Mouse (Mus musculus) hematopoietic stem cell, adult 5-6 weeks (primary cell): ENCODE results near the gene Slc25a23. TPM values are rescaled to one million over a fixed set of nuclear protein-coding genes. Genes with fewer than 3 reads are reported as not detected.
A peak's percentile ranks its signal among the peaks of the same experiment; 100 is the strongest.

ENCODE experiments used
- ATAC-seq, 2 experiments: fragments of 125-278 bp in 1 of 2; replicated peaks in 1 of 2; 2 replicates each; pipeline ENCODE4 v1.8.0; 2016 to 2017; ENCODE audit warnings: inconsistent platforms in 2 of 2, mild to moderate bottlenecking in 2 of 2, moderate number of reproducible peaks in 2 of 2, low read depth in 1 of 2, moderate TSS enrichment in 1 of 2; ENCODE audit not compliant: low FRiP score in 2 of 2, poor library complexity in 2 of 2, severe bottlenecking in 2 of 2, insufficient read depth in 1 of 2, low TSS enrichment in 1 of 2
- total RNA-seq: library from RNA; stranded (forward); fragments of 172-1452, 232-1000 nt; gene quantifications from 2 replicates; pipeline ENCODE4 v1.2.3, GENCODE M21; 2017

The Slc25a23 gene
- total RNA-seq, 1 experiment from 2014 or later, result 5.1 TPM

DNA sequence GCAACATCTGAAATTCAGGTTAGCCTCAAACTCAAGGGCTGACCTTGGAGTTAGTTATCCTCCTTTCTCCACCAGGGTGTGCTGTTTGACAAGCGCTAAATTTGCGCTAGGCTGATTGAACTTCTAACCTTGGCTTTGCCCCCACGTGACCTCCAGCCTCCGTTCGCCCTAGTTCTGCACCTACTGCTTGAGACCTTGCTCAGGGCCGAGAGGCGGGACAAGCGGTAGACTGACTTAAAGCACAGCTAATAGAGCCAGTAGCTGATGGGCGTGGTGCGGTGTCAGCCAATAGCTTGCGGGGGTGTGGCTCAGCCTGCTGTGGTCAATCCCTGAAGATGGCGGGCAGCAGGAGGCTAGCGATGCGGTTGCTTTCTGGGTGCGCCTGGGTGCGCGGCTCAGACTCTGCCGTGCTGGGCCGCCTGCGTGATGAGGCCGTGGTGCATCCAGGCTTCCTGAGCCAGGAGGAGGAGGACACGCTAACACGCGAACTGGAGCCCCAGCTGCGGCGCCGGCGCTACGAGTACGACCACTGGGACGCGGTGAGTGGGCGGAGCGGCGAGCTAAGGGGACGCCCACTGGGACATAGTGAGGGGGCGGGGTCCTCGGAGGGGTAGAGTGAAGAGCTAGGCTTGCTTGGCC, 62.5 kb downstream of the Slc25a23 start, which contains the start of gene Alkbh7:
Alkbh7 (plus strand) TSS at position 311 of the 639 bp plus-strand sequence.
- ATAC-seq, result peak; percentile 98 to 99

DNA sequence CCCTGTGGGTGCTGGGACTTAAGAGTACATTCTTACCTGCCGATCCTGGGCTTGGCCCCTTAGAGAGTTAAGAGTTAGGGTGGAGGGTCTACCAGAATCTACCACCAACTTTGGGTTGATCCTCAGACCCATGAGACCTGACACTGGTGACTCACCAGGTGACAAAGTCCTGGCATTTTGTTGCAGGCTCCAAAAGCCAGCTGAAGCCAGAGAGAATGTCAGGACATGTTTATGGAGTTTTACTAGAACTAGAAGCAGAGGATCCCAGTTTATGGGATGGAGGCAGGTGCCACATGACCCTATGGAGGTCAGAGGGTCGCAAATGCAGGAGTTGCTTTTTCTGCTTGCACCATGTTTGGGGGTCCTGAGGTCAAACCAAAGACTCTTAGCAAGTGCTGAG, 63.2 kb downstream of the Slc25a23 start:
- no peak for ATAC-seq

DNA sequence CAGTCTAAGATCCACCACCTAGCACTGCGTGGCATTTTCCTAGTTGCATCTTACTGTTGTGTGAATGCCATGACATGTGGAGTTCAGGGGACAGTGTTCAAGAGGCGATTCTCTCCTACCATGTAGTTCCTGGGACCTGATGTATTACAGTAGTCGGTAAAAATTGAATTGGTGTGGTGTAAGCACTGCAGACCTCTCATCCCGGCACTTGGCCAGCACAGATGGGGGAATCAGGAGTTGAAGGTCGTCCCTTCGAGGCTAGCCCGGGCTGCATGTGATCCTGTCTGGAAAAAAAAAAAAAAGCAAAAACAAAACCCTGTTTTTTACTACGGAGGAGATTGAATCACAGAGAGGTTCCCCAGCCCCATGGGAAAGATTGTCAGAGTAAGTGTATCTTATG, 64.6 kb downstream of the Slc25a23 start:
- no peak for ATAC-seq

Other genes with a start within 250 kb of the Slc25a23 start
- gene Rfx2, start 228.8 kb downstream of the Slc25a23 start, total RNA-seq, result 5.0 and 5.1 TPM in 2 replicates
- gene Acsbg2, start 185.4 kb downstream of the Slc25a23 start, total RNA-seq, result not detected in 2 replicates
- 0.44 TPM in 1 of 2 replicates, not detected in the other for gene 1700061G19Rik, start 184.4 kb downstream of the Slc25a23 start, total RNA-seq
- 15.3 and 19.3 TPM in 2 replicates for gene Mllt1, start 124.4 kb downstream of the Slc25a23 start, total RNA-seq
- gene Acer1, start 77.7 kb downstream of the Slc25a23 start, total RNA-seq, result not detected in 2 replicates
- gene Clpp, start 69.6 kb downstream of the Slc25a23 start, total RNA-seq, result 43.0 and 66.4 TPM in 2 replicates
- gene Alkbh7, start 62.5 kb downstream of the Slc25a23 start, total RNA-seq, result 13.2 and 18.7 TPM in 2 replicates
- gene Pspn, start 59.8 kb downstream of the Slc25a23 start, total RNA-seq, result not detected in 2 replicates
- 89.5 and 124 TPM in 2 replicates for gene Gtf2f1, start 48.6 kb downstream of the Slc25a23 start, total RNA-seq
- gene Gm17949, start 48.4 kb downstream of the Slc25a23 start, total RNA-seq, result 0.56 TPM in 1 of 2 replicates, not detected in the other
- 67.1 and 94.5 TPM in 2 replicates for gene Khsrp, start 28.3 kb downstream of the Slc25a23 start, total RNA-seq
- gene Slc25a41, start 18.2 kb downstream of the Slc25a23 start, total RNA-seq, result not detected in 2 replicates
- gene Crb3, start 758 bp downstream of the Slc25a23 start, total RNA-seq, result 0.56 TPM in 1 of 2 replicates, not detected in the other
- 21.1 and 24.2 TPM in 2 replicates for gene Dennd1c, start 18.7 kb upstream of the Slc25a23 start, total RNA-seq
- 0.30 TPM in 1 of 2 replicates, not detected in the other for gene Tubb4a, start 27.9 kb upstream of the Slc25a23 start, total RNA-seq
- gene Tnfsf9, start 45.5 kb upstream of the Slc25a23 start, total RNA-seq, result 2.5 and 2.8 TPM in 2 replicates
- 0.75 TPM in 1 of 2 replicates, not detected in the other for gene Cd70, start 89.9 kb upstream of the Slc25a23 start, total RNA-seq
- gene Tnfsf14, start 134.3 kb upstream of the Slc25a23 start, total RNA-seq, result 12.3 and 13.3 TPM in 2 replicates
- 28.0 and 125 TPM in 2 replicates for gene C3, start 168.3 kb upstream of the Slc25a23 start, total RNA-seq
- gene Gpr108, start 188.6 kb upstream of the Slc25a23 start, total RNA-seq, result 14.9 and 19.1 TPM in 2 replicates
- gene Trip10, start 189.6 kb upstream of the Slc25a23 start, total RNA-seq, result 9.4 and 17.9 TPM in 2 replicates
- 238 and 297 TPM in 2 replicates for gene Vav1, start 219.2 kb upstream of the Slc25a23 start, total RNA-seq